18 mouse cellular contexts compared by ENCODE assay signal in genomic region chr8:80957776-80958175, GRCm38 (mm10).
"Had no signal": no experiment of that assay in that cellular context is flagged by ENCODE, and none has a peak within 500 bp of the region (broad histone marks: within the 10 kb centered on the region; RNA-seq: fewer than 3 reads in every experiment).

No protein-coding gene starts in this region.

- ATAC-seq: intestine, embryonic 15.5 days; midbrain, embryonic 15.5 days had no signal

- H3K4me2 ChIP-seq: intestine, embryonic 15.5 days; liver, embryonic 13.5 days; midbrain, embryonic 11.5 days; midbrain, embryonic 15.5 days had no signal

- H3K4me1 ChIP-seq: liver, embryonic 13.5 days; midbrain, embryonic 15.5 days had no signal

- H3K9ac ChIP-seq: intestine, embryonic 15.5 days; liver, embryonic 13.5 days; midbrain, embryonic 15.5 days had no signal

- H3K4me3 ChIP-seq: intestine, embryonic 15.5 days; left cerebral cortex, adult 2 months; liver, embryonic 13.5 days; midbrain, embryonic 15.5 days; myocyte had no signal

- DNase-seq: layer of hippocampus, postnatal 36 days; liver, embryonic 13.5 days; lung, adult 2 months; lung, postnatal 14 days; lung, postnatal 4 days; right cerebral cortex, adult 18-20 months; right cerebral cortex, postnatal 14 days; right cerebral cortex, postnatal 4 days; thymus, adult 2 months; thymus, postnatal 14 days; thymus, postnatal 4 days had no signal

- H3K9me3 ChIP-seq: intestine, embryonic 15.5 days; liver, embryonic 13.5 days; midbrain, embryonic 15.5 days had no signal

- H3K36me3 ChIP-seq: intestine, embryonic 15.5 days; liver, embryonic 13.5 days; midbrain, embryonic 15.5 days had no signal

- H3K27ac ChIP-seq: intestine, embryonic 15.5 days; kidney, postnatal 0 days; left cerebral cortex, adult 2 months; liver, embryonic 13.5 days; midbrain, embryonic 15.5 days; stomach, postnatal 0 days had no signal

- H3K27me3 ChIP-seq: intestine, embryonic 15.5 days; liver, embryonic 13.5 days; midbrain, embryonic 15.5 days had no signal
